Mouse (Mus musculus): ENCODE data around the gene Babam2. TPM values are rescaled to one million over a fixed set of nuclear protein-coding genes. Genes with fewer than 3 reads are reported as not detected.
"Not testable (repeated sequence)": the region's sequence is repeated elsewhere in the genome, so short reads cannot be mapped to it uniquely, and the experiment has no call there.

Gene Babam2
- polyA plus RNA-seq, 1 experiment from 2014 or later, result 122 TPM

DNA sequence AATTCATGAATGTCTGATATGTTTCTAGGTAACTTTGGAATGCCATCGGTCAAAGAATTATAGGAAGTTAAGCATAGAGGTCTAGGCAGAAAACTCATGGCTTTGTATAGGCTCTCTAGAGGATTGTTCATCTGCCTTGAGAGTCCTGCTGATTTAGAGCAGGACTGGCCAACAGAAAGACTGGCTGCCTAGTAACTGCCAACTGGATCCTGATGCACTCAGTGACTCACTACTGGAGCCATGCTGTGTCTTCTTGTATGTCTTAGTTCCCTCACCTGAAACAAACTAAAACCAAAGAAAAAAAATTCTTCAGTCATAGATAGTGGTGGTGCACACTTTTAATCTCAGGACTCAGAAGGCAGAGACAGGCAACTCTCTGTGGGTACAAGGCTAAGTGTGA is 156.3 kb downstream of the Babam2 start:
- in situ Hi-C loops (cut with MboI; ENCODE audit: low pct_unique_long_range_greater_than_20kb), result no loop called here
- POLR2A ChIA-PET, result interaction anchor here (0.5 kb wide), 1 partner anchor 13 kb away, joined by 3 read pairs; no protein-coding TSS in a partner anchor

GRCm38 (mm10) chr5:31858877-31859276 is 161.4 kb downstream of the Babam2 start:
- H3K27me3 ChIP-seq; POLR2A ChIA-PET; ATAC-seq; DNase-seq (ENCODE audit: low read depth, low spot score); in situ Hi-C loops (cut with MboI; ENCODE audit: low pct_unique_long_range_greater_than_20kb); CTCF ChIA-PET: not testable (repeated sequence)

More for the DNA sequence above, 156.3 kb downstream of the Babam2 start:
- no peaks in the 10 kb centered on the region for H3K27me3 ChIP-seq
- no peak for TF ChIP-seq CTCF (IDR thresholded peaks at IDR 0.05)
- no peak for ATAC-seq
- CTCF ChIA-PET, result no interaction called here
- DNase-seq (ENCODE audit: low read depth, low spot score), result no peak

- ChIA-PET CTCF (interaction anchor here (1.0 kb wide), 1 partner anchor 9 kb away, joined by 4 read pairs; no protein-coding TSS in a partner anchor), POLR2A (no interaction called here)
- ATAC-seq (no peak), DNase-seq (ENCODE audit: low read depth, low spot score) (no peak)
- TF ChIP-seq CTCF (IDR thresholded peaks at IDR 0.05), result no peak
- no peaks in the 10 kb centered on the region for H3K27me3 ChIP-seq
- in situ Hi-C loops (cut with MboI; ENCODE audit: low pct_unique_long_range_greater_than_20kb), result no loop called here
These were observed 162.9 kb downstream of the Babam2 start for GRCm38 (mm10) chr5:31860426-31860825.

GRCm38 (mm10) chr5:31860831-31861624 is 163.5 kb downstream of the Babam2 start:
- in situ Hi-C loops (cut with MboI; ENCODE audit: low pct_unique_long_range_greater_than_20kb), result no loop called here
- ChIA-PET CTCF (interaction anchor here (1.0 kb wide), 1 partner anchor 9 kb away, joined by 4 read pairs; no protein-coding TSS in a partner anchor), POLR2A (no interaction called here)
- DNase-seq (ENCODE audit: low read depth, low spot score) (no peak), ATAC-seq (no peak)
- no peaks in the 10 kb centered on the region for H3K27me3 ChIP-seq
- TF ChIP-seq CTCF (IDR thresholded peaks at IDR 0.05), result no peak

GRCm38 (mm10) chr5:31862753-31863468 is 165.4 kb downstream of the Babam2 start:
- in situ Hi-C loops (cut with MboI; ENCODE audit: low pct_unique_long_range_greater_than_20kb), result no loop called here
- POLR2A ChIA-PET, result interaction anchor here (0.6 kb wide), 2 partner anchors 29 to 164 kb away, joined by 3 to 6 read pairs; no protein-coding TSS in a partner anchor
- TF ChIP-seq CTCF (IDR thresholded peaks at IDR 0.05), result no peak
- ATAC-seq, result no peak
- H3K27me3 ChIP-seq, result no peaks in the 10 kb centered on the region
- DNase-seq (ENCODE audit: low read depth, low spot score), result peak; percentile 68
- CTCF ChIA-PET, result interaction anchor here (0.8 kb wide), 1 partner anchor 48 kb away, joined by 3 read pairs; no protein-coding TSS in a partner anchor

DNA sequence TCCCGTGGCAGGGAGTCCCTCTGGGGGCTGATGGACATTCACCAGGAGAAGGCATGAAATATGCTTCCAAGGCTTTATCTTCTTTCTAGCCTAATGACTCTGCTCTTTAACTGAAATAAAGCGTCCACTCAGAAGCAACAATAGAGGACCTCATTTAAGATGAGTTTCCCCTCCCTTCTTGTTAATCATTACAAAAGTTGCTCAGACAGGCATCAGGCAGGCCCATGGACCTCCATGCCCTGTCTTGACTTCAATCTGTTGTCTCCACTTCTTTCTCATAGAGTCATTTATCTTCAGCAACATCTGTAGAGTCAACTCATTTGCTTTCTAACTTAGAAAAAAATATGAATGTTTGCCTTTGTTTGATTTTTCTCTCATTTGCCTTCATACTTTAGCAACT is 166.6 kb downstream of the Babam2 start:
- no peak for TF ChIP-seq CTCF (IDR thresholded peaks at IDR 0.05)
- CTCF ChIA-PET, result no interaction called here

GRCm38 (mm10) chr5:31866071-31866470 is 168.6 kb downstream of the Babam2 start:
- CTCF ChIA-PET, result interaction anchor here (1.0 kb wide), 1 partner anchor 10 kb away, joined by 3 read pairs; no protein-coding TSS in a partner anchor
- no peak for DNase-seq (ENCODE audit: low read depth, low spot score)
- in situ Hi-C loops (cut with MboI; ENCODE audit: low pct_unique_long_range_greater_than_20kb), result no loop called here
- TF ChIP-seq CTCF (IDR thresholded peaks at IDR 0.05), result no peak
- no peak for ATAC-seq
- no peaks in the 10 kb centered on the region for H3K27me3 ChIP-seq
- POLR2A ChIA-PET, result no interaction called here

More for the DNA sequence above, 166.6 kb downstream of the Babam2 start:
- H3K27me3 ChIP-seq, result no peaks in the 10 kb centered on the region
- in situ Hi-C loops (cut with MboI; ENCODE audit: low pct_unique_long_range_greater_than_20kb), result no loop called here
- POLR2A ChIA-PET, result no interaction called here
- DNase-seq (ENCODE audit: low read depth, low spot score) (no peak), ATAC-seq (no peak)

DNA sequence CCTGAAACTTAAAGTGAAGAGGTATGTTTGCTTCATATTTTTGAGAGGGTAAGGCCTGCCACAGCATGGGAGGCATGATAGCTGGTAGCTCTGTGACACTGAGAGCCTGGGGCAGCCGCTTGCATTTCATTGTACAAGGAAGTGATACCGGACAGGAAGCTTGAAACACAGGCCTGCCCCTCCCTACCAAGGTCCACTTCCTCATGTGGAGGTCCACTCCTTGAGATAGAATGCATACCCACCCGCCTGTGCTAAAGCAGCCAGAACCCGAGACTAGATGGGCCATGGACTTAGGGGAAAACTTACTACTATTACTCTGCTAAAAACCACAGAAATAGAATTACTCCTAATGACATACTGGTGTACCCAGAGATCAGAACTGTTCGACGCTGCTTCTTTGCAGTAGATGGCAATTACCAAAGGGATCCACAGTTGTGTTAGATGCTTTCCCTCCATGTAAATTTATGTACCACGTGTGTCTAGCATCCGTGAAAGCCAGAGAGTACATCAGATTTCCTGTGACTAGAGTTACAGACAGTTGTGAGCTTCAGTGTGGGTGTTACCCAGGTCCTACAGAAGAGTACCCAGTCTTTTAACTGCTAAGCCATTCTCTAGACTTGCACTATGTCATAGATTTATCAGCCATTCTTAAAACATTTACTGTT is 173.5 kb downstream of the Babam2 start:
- H3K27me3 ChIP-seq, result no peaks in the 10 kb centered on the region
- DNase-seq (ENCODE audit: low read depth, low spot score), result no peak
- TF ChIP-seq CTCF (IDR thresholded peaks at IDR 0.05), result no peak
- ChIA-PET POLR2A (no interaction called here), CTCF (interaction anchor here (1.1 to 1.6 kb wide), 2 partner anchors 16 to 55 kb away, joined by 4 to 5 read pairs; no protein-coding TSS in a partner anchor)
- no peak for ATAC-seq
- in situ Hi-C loops (cut with MboI; ENCODE audit: low pct_unique_long_range_greater_than_20kb), result no loop called here

GRCm38 (mm10) chr5:31873328-31873727 is 175.8 kb downstream of the Babam2 start:
- in situ Hi-C loops (cut with MboI; ENCODE audit: low pct_unique_long_range_greater_than_20kb), result no loop called here
- DNase-seq (ENCODE audit: low read depth, low spot score) (no peak), ATAC-seq (no peak)
- ChIA-PET POLR2A (no interaction called here), CTCF (no interaction called here)
- no peaks in the 10 kb centered on the region for H3K27me3 ChIP-seq
- TF ChIP-seq CTCF (IDR thresholded peaks at IDR 0.05), result no peak

- no peak for DNase-seq (ENCODE audit: low read depth, low spot score)
- H3K27me3 ChIP-seq, result no peaks in the 10 kb centered on the region
- in situ Hi-C loops (cut with MboI; ENCODE audit: low pct_unique_long_range_greater_than_20kb), result no loop called here
- no peak for TF ChIP-seq CTCF (IDR thresholded peaks at IDR 0.05)
- ATAC-seq, result no peak
- ChIA-PET POLR2A (no interaction called here), CTCF (no interaction called here)
These were observed 177.1 kb downstream of the Babam2 start for GRCm38 (mm10) chr5:31874543-31874942.
